Comparison of ENCODE assay signal across 8 mouse cellular contexts in genomic region chr10:21160537-21161358, GRCm38 (mm10). TPM values are rescaled to one million over a fixed set of nuclear protein-coding genes. Genes with fewer than 3 reads are reported as not detected.
A peak's percentile ranks its signal among the peaks of the same experiment; 100 is the strongest.
DNase-seq lines count a peak whose midpoint lies in the region; ATAC-seq and TF ChIP-seq lines count a peak whose summit lies in the region.

Gene Myb, minus strand, starts transcription at chr10:21160984.

- H3K4me1 ChIP-seq in heart, embryonic 10.5 days, result peaks cover 24% of the 10 kb centered on the region
- H3K4me1 ChIP-seq in kidney, embryonic 14.5 days (ENCODE audit: control insufficient read depth, insufficient read depth, low read length), result peaks cover 4% of the 10 kb centered on the region
- peaks cover 26% of the 10 kb centered on the region; the same call in 1 of the 2 replicates for H3K4me1 ChIP-seq in liver, postnatal 0 days (ENCODE audit: insufficient read depth)
- H3K4me1 ChIP-seq in neural tube, embryonic 13.5 days (replicated peaks), result peaks cover 31% of the 10 kb centered on the region

- peak within 1 kb of the TSS; percentile 83 for H3K4me3 ChIP-seq in heart, embryonic 10.5 days
- peak within 1 kb of the TSS; percentile 69 for H3K4me3 ChIP-seq in kidney, embryonic 14.5 days (ENCODE audit: low read length)
- peak within 1 kb of the TSS; percentile 65 for H3K4me3 ChIP-seq in liver, postnatal 0 days (ENCODE audit: low read depth, low read length)
- peak within 1 kb of the TSS; percentile 62 for H3K4me3 ChIP-seq in neural tube, embryonic 13.5 days

- under 1% methylated on average over 86 of the region's 86 CpGs for WGBS in heart, embryonic 10.5 days
- WGBS in kidney, embryonic 14.5 days, result under 1% methylated on average over 80 of the region's 86 CpGs
- WGBS in liver, postnatal 0 days (ENCODE audit: insufficient replicate concordance), result 2% methylated on average over 77 of the region's 86 CpGs
- 0% methylated on average over 82 of the region's 86 CpGs for WGBS in neural tube, embryonic 13.5 days

- ATAC-seq in kidney, embryonic 14.5 days (ENCODE audit: low FRiP score, low TSS enrichment), result peak; percentile 87
- peak; percentile 74 for ATAC-seq in liver, postnatal 0 days
- ATAC-seq in neural tube, embryonic 13.5 days (ENCODE audit: low read depth), result peak; percentile 82

- no peaks in the 10 kb centered on the region for H3K9me3 ChIP-seq in heart, embryonic 10.5 days
- H3K9me3 ChIP-seq in kidney, embryonic 14.5 days (ENCODE audit: control insufficient read depth, low read length), result no peaks in the 10 kb centered on the region
- no peaks in the 10 kb centered on the region for H3K9me3 ChIP-seq in liver, postnatal 0 days (ENCODE audit: low read length)
- H3K9me3 ChIP-seq in neural tube, embryonic 13.5 days, result no peaks in the 10 kb centered on the region

- DNase-seq in B cell, adult 2 months, result peak; percentile 71 to 75
- peak; percentile 90 for DNase-seq in ZHBTc4 (ENCODE audit: low read depth, low spot score)
- DNase-seq in embryo, embryonic 10.5 days (ENCODE audit: low spot score), result peak; percentile 86
- no peak for DNase-seq in heart, embryonic 10.5 days (ENCODE audit: low spot score)
- peak; percentile 79 for DNase-seq in liver, postnatal 0 days
- DNase-seq in testis, postnatal 14 days (ENCODE audit: low spot score), result peak; percentile 67

- H3K9ac ChIP-seq in kidney, embryonic 14.5 days (ENCODE audit: low read depth, low read length), result peak within 1 kb of the TSS; percentile 69
- peak within 1 kb of the TSS; percentile 71 for H3K9ac ChIP-seq in liver, postnatal 0 days (replicated peaks)
- peak within 1 kb of the TSS; percentile 76 for H3K9ac ChIP-seq in neural tube, embryonic 13.5 days

- TF ChIP-seq CTCF in liver, postnatal 0 days (IDR thresholded peaks at IDR 0.05; ENCODE audit: low read depth), result no peak

- no peak for TF ChIP-seq EP300 in liver, postnatal 0 days (IDR thresholded peaks at IDR 0.05; ENCODE audit: low read depth)

- peak within 1 kb of the TSS; percentile 99 for H3K4me2 ChIP-seq in kidney, embryonic 14.5 days (replicated peaks; ENCODE audit: low read depth, low read length)
- peak within 1 kb of the TSS; percentile 99 for H3K4me2 ChIP-seq in liver, postnatal 0 days (ENCODE audit: low read depth, low read length)
- peak within 1 kb of the TSS; percentile 96 for H3K4me2 ChIP-seq in neural tube, embryonic 13.5 days

- peaks cover 57% of the 10 kb centered on the region for H3K27me3 ChIP-seq in heart, embryonic 10.5 days (ENCODE audit: insufficient read depth, poor library complexity, severe bottlenecking)
- H3K27me3 ChIP-seq in kidney, embryonic 14.5 days (ENCODE audit: control insufficient read depth, insufficient read depth, low read length), result peaks cover 18% of the 10 kb centered on the region
- peaks cover 13% of the 10 kb centered on the region; the same call in 1 of the 2 replicates for H3K27me3 ChIP-seq in liver, postnatal 0 days (ENCODE audit: insufficient read depth, low read length)
- peaks cover 57% of the 10 kb centered on the region for H3K27me3 ChIP-seq in neural tube, embryonic 13.5 days

- H3K36me3 ChIP-seq in heart, embryonic 10.5 days, result no peaks in the 10 kb centered on the region
- H3K36me3 ChIP-seq in kidney, embryonic 14.5 days (ENCODE audit: control insufficient read depth, insufficient read depth, low read length), result no peaks in the 10 kb centered on the region
- H3K36me3 ChIP-seq in liver, postnatal 0 days (replicated peaks; ENCODE audit: insufficient read depth, low read length), result no peaks in the 10 kb centered on the region
- no peaks in the 10 kb centered on the region for H3K36me3 ChIP-seq in neural tube, embryonic 13.5 days

- peak within 1 kb of the TSS; percentile 88 for H3K27ac ChIP-seq in heart, embryonic 10.5 days
- no peak within 1 kb of the TSS for H3K27ac ChIP-seq in kidney, embryonic 14.5 days (ENCODE audit: low read depth, low read length)
- peak within 1 kb of the TSS; percentile 77 for H3K27ac ChIP-seq in liver, postnatal 0 days (ENCODE audit: low read depth)
- no peak within 1 kb of the TSS for H3K27ac ChIP-seq in neural tube, embryonic 13.5 days (replicated peaks)

RNA-seq across cellular contexts. Expression of gene Myb, which starts in this region (rescaled TPM):
- 1.6 and 3.2 TPM in 2 replicates for polyA plus RNA-seq in heart, embryonic 10.5 days (2016; fragmentation: Nextera tagmentation; extraction: Ambion mirVana)
- 7.3 and 7.7 TPM in 2 replicates for polyA plus RNA-seq in kidney, embryonic 14.5 days (2014; fragmentation: Nextera tagmentation; extraction: Ambion mirVana)
- 10.0 and 11.1 TPM in 2 replicates for polyA plus RNA-seq in liver, postnatal 0 days (2015; fragmentation: Nextera tagmentation; extraction: Ambion mirVana)
- 0.87 and 1.1 TPM in 2 replicates for polyA plus RNA-seq in neural tube, embryonic 13.5 days (2015; fragmentation: Nextera tagmentation; extraction: Ambion mirVana)

Comparison
In these comparisons a context has a peak if more than half of its experiments do, and no peak if none do; other contexts are left out.
1. H3K27ac ChIP-seq: peak in heart, embryonic 10.5 days (single experiment) and liver, postnatal 0 days (single experiment); none in kidney, embryonic 14.5 days (single experiment) and neural tube, embryonic 13.5 days (single experiment).
2. Peak in every context shown above with its lines, with median percentiles within 50 percentile points of each other: H3K4me3 ChIP-seq, ATAC-seq, H3K4me2 ChIP-seq and H3K9ac ChIP-seq.